Mouse (Mus musculus) brain, embryonic 14.5 days (tissue): ENCODE data around the gene Stub1.

Source experiments
- CTCF ChIP-seq: fragments of 200-500 bp; IDR thresholded peaks from 2 replicates; pipeline ENCODE4 v1.5.1; 2012; ENCODE audit warnings: inconsistent platforms, mild to moderate bottlenecking, moderate library complexity, borderline replicate concordance; ENCODE audit not compliant: insufficient read depth, insufficient read length; ENCODE audit errors: extremely low read depth
- POLR2A ChIP-seq: fragments of 200-500 bp; IDR thresholded peaks from 2 replicates; pipeline ENCODE4 v1.6.1; 2012; ENCODE audit warnings: mild to moderate bottlenecking, inconsistent platforms, borderline replicate concordance; ENCODE audit not compliant: poor library complexity, insufficient read depth, insufficient read length, severe bottlenecking; ENCODE audit errors: extremely low read depth

- no peak for TF ChIP-seq POLR2A
- TF ChIP-seq CTCF, result no peak
These were observed 10.6 kb upstream of the Stub1 start for GRCm38 (mm10) chr17:25843636-25844395.
